Mouse (Mus musculus) heart, embryonic 13.5 days (tissue): ENCODE measurements at regions not wholly inside any gene's neighbourhood (a gene's known extent, or its start where the extent isn't known, plus 50 kb on each side); places are given as distances from the start of the nearest gene placed in this dataset.
A peak's percentile ranks its signal among the peaks of the same experiment; 100 is the strongest.

Experiments
- ATAC-seq: fragments of 200-750 bp; cut with Nextera tagmentation; 2 replicates; pipeline ENCODE4 v1.8.0; 2017; ENCODE audit warnings: moderate TSS enrichment; ENCODE audit not compliant: insufficient number of reproducible peaks, low FRiP score, low TSS enrichment; ENCODE audit errors: extremely low read depth
- H3K27ac ChIP-seq: fragments of 300-500 bp; sonication (generic); replicated peaks from 2 replicates; pipeline ENCODE4 v1.5.1; 2015; ENCODE audit warnings: moderate library complexity, mild to moderate bottlenecking, inconsistent platforms
- H3K27me3 ChIP-seq: fragments of 300-500 bp; sonication (generic); replicated peaks from 2 replicates; pipeline ENCODE4 v1.6.1; 2015; ENCODE audit warnings: mild to moderate bottlenecking, inconsistent platforms
- H3K36me3 ChIP-seq: fragments of 300-500 bp; sonication (generic); 2 replicates; pipeline ENCODE4 v1.6.1; 2015; ENCODE audit warnings: mild to moderate bottlenecking, inconsistent platforms
- H3K4me1 ChIP-seq: fragments of 300-500 bp; sonication (generic); 2 replicates; pipeline ENCODE4 v1.6.1; 2015; ENCODE audit warnings: inconsistent platforms
- H3K4me2 ChIP-seq: fragments of 300-500 bp; sonication (generic); 2 replicates; pipeline ENCODE4 v1.6.1; 2015; ENCODE audit warnings: inconsistent platforms, mild to moderate bottlenecking, moderate library complexity
- H3K4me3 ChIP-seq: fragments of 300-500 bp; sonication (generic); 2 replicates; pipeline ENCODE4 v1.5.1; 2015; ENCODE audit warnings: moderate library complexity, mild to moderate bottlenecking, inconsistent platforms
- H3K9ac ChIP-seq: fragments of 300-500 bp; sonication (generic); 2 replicates; pipeline ENCODE4 v1.6.1; 2015; ENCODE audit warnings: inconsistent platforms, mild to moderate bottlenecking, moderate library complexity
- H3K9me3 ChIP-seq: fragments of 300-500 bp; sonication (generic); 2 replicates; pipeline ENCODE4 v1.6.1; 2016; ENCODE audit warnings: inconsistent platforms
- WGBS: fragments of 180-500 bp; shearing (Covaris S2); methylation state at CpG from one replicate; pipeline ENCODE4 v1.1.7; 2015; ENCODE audit warnings: mixed read lengths; 5-methylcytosine and 5-hydroxymethylcytosine counted together

- ATAC-seq = no peak
- H3K4me1 ChIP-seq = no peaks in the 10 kb centered on the region
- no peak overlapping the region for H3K4me3 ChIP-seq
- H3K36me3 ChIP-seq = no peaks in the 10 kb centered on the region
- 86% methylated on average over 3 of the region's 3 CpGs for WGBS
- H3K27ac ChIP-seq = no peak overlapping the region
- H3K9ac ChIP-seq = no peak overlapping the region
- no peak overlapping the region for H3K4me2 ChIP-seq
- H3K27me3 ChIP-seq = no peaks in the 10 kb centered on the region
- H3K9me3 ChIP-seq = no peaks in the 10 kb centered on the region
Measured at GRCm38 (mm10) chr2:51448121-51448520, 179.2 kb upstream of the Tas2r134 start.

DNA sequence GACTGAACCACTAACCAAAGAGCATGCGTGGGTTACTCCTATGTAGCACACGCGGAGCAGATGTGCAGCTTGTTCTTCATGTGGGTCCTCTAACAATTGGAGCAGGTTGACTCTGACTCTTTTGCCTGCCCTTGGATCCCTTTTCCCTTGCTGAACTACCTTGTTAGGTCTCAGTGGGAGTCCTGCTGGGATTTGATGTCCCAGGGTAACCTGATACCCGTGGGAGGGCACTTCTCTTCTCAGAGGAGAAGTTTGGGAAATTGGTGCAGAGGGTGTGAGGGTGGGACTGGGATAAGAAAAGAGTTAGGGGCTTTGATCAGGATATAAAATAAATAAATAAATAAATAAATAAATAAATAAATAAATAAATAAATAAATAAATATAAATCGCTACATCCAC is 179.7 kb upstream of the Tas2r134 start:
- WGBS = 93% methylated on average over 5 of the region's 5 CpGs
- no peak for ATAC-seq

GRCm38 (mm10) chr2:51444386-51445080 is 182.8 kb upstream of the Tas2r134 start:
- 49% methylated on average over 9 of the region's 9 CpGs for WGBS

More for the DNA sequence above, 179.7 kb upstream of the Tas2r134 start:
- Histone ChIP-seq H3K9ac (no peak overlapping the region), H3K36me3 (no peaks in the 10 kb centered on the region), H3K27ac (no peak overlapping the region), H3K9me3 (no peaks in the 10 kb centered on the region), H3K27me3 (no peaks in the 10 kb centered on the region), H3K4me1 (no peaks in the 10 kb centered on the region), H3K4me3 (no peak overlapping the region), H3K4me2 (no peak overlapping the region)

GRCm38 (mm10) chr2:51443946-51444345 is 183.4 kb upstream of the Tas2r134 start:
- Histone ChIP-seq H3K4me1 (no peaks in the 10 kb centered on the region), H3K27ac (no peak overlapping the region), H3K27me3 (no peaks in the 10 kb centered on the region), H3K4me3 (no peak overlapping the region), H3K9ac (no peak overlapping the region), H3K4me2 (no peak overlapping the region), H3K9me3 (no peaks in the 10 kb centered on the region), H3K36me3 (no peaks in the 10 kb centered on the region)
- 59% methylated on average over 3 of the region's 3 CpGs for WGBS
- ATAC-seq = no peak

More at GRCm38 (mm10) chr2:51444386-51445080, 182.8 kb upstream of the Tas2r134 start:
- no peaks in the 10 kb centered on the region for H3K36me3 ChIP-seq
- no peaks in the 10 kb centered on the region for H3K27me3 ChIP-seq
- H3K4me3 ChIP-seq = no peak overlapping the region
- no peak for ATAC-seq
- H3K27ac ChIP-seq = no peak overlapping the region
- H3K4me2 ChIP-seq = no peak overlapping the region
- H3K9ac ChIP-seq = no peak overlapping the region
- H3K4me1 ChIP-seq = no peaks in the 10 kb centered on the region
- no peaks in the 10 kb centered on the region for H3K9me3 ChIP-seq

DNA sequence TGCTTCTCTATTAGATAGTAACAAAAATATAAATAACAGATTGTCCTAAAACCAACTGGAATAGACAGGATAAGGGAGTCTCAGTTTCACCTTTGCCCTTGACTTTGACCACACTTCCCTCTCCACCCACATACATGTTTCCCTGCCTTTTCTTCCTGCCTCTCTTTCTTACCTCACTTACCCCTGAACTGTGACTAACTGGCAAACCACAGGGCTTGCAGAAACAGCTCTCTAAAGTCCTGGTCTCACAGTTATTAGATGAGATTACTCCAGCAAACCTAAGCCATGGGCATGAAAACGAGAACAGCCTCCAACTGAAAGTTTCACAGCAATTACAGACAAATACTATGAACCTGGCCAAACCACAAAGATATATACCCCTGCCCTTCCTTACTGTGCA is 188.3 kb upstream of the Tas2r134 start:
- Histone ChIP-seq H3K4me1 (no peaks in the 10 kb centered on the region), H3K4me2 (no peak overlapping the region), H3K27ac (no peak overlapping the region), H3K4me3 (no peak overlapping the region), H3K36me3 (no peaks in the 10 kb centered on the region), H3K9ac (no peak overlapping the region), H3K27me3 (no peaks in the 10 kb centered on the region), H3K9me3 (peaks cover 6% of the 10 kb centered on the region; the same call in 1 of the 2 replicates)
- no peak for ATAC-seq
- 50% methylated on average over 1 of the region's 1 CpGs for WGBS

- WGBS = 47% methylated on average over 3 of the region's 3 CpGs
- H3K9ac ChIP-seq = no peak overlapping the region
- H3K4me2 ChIP-seq = no peak overlapping the region
- H3K36me3 ChIP-seq = no peaks in the 10 kb centered on the region
- peaks cover 6% of the 10 kb centered on the region; the same call in 1 of the 2 replicates for H3K9me3 ChIP-seq
- H3K27ac ChIP-seq = no peak overlapping the region
- peaks cover 4% of the 10 kb centered on the region; the same call in 1 of the 2 replicates for H3K4me1 ChIP-seq
- no peak overlapping the region for H3K4me3 ChIP-seq
- ATAC-seq = no peak
- no peaks in the 10 kb centered on the region for H3K27me3 ChIP-seq
Measured at GRCm38 (mm10) chr2:51436590-51436989, 190.7 kb upstream of the Tas2r134 start.

DNA sequence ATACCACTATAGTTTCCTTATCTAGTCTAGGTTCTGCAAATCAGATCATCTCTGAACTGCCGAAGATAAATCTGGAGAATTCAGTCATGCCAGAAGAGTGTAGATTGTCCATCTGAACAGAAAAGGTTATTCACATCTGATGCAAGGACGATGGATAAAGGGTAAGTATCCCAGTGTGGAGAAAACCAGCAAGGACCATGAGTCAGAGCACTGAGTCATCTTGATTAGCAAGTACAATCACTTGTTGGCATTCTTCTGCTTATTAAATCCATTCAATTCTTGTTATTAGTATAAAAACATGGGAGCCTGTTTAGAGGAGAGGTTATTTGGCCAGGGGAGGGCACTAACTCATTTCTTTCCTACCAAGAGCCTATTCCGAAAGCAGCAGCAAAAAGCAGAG is 195.7 kb upstream of the Tas2r134 start:
- no peak for ATAC-seq
- H3K9me3 ChIP-seq = peaks cover 13% of the 10 kb centered on the region
- H3K27ac ChIP-seq = no peak overlapping the region
- WGBS = 77% methylated on average over 3 of the region's 3 CpGs
- no peak overlapping the region for H3K4me2 ChIP-seq
- H3K9ac ChIP-seq = no peak overlapping the region
- no peak overlapping the region for H3K4me3 ChIP-seq
- peaks cover 4% of the 10 kb centered on the region; the same call in 1 of the 2 replicates for H3K4me1 ChIP-seq
- no peaks in the 10 kb centered on the region for H3K36me3 ChIP-seq
- no peaks in the 10 kb centered on the region for H3K27me3 ChIP-seq

GRCm38 (mm10) chr2:51429716-51430115 is 197.6 kb upstream of the Tas2r134 start:
- peaks cover 8% of the 10 kb centered on the region for H3K9me3 ChIP-seq
- H3K27ac ChIP-seq = peak overlapping the region; percentile 64
- peaks cover 4% of the 10 kb centered on the region; the same call in 1 of the 2 replicates for H3K4me1 ChIP-seq
- peak; percentile 61; the same call in 1 of the 2 replicates for ATAC-seq
- H3K4me3 ChIP-seq = no peak overlapping the region
- H3K9ac ChIP-seq = no peak overlapping the region
- no peak overlapping the region for H3K4me2 ChIP-seq
- H3K36me3 ChIP-seq = no peaks in the 10 kb centered on the region
- no peaks in the 10 kb centered on the region for H3K27me3 ChIP-seq
- WGBS = 15% methylated on average over 5 of the region's 5 CpGs

GRCm38 (mm10) chr2:51422442-51422841 is 204.9 kb upstream of the Tas2r134 start:
- Histone ChIP-seq H3K27ac (0 out of 2 replicates have a peak overlapping the region, but pooled peaks have one; percentile 0), H3K36me3 (no peaks in the 10 kb centered on the region), H3K4me2 (no peak overlapping the region), H3K4me1 (peaks cover 20% of the 10 kb centered on the region), H3K9ac (no peak overlapping the region), H3K4me3 (no peak overlapping the region), H3K27me3 (no peaks in the 10 kb centered on the region), H3K9me3 (no peaks in the 10 kb centered on the region)
- WGBS = 40% methylated on average over 6 of the region's 6 CpGs
- no peak for ATAC-seq

- Histone ChIP-seq H3K27ac (no peak overlapping the region), H3K36me3 (no peaks in the 10 kb centered on the region), H3K27me3 (no peaks in the 10 kb centered on the region), H3K4me2 (no peak overlapping the region), H3K9me3 (no peaks in the 10 kb centered on the region), H3K4me1 (peaks cover 18% of the 10 kb centered on the region), H3K9ac (no peak overlapping the region), H3K4me3 (no peak overlapping the region)
- ATAC-seq = no peak
- WGBS = 60% methylated on average over 10 of the region's 10 CpGs
Measured at GRCm38 (mm10) chr2:51417908-51418690, 209.2 kb upstream of the Tas2r134 start.

DNA sequence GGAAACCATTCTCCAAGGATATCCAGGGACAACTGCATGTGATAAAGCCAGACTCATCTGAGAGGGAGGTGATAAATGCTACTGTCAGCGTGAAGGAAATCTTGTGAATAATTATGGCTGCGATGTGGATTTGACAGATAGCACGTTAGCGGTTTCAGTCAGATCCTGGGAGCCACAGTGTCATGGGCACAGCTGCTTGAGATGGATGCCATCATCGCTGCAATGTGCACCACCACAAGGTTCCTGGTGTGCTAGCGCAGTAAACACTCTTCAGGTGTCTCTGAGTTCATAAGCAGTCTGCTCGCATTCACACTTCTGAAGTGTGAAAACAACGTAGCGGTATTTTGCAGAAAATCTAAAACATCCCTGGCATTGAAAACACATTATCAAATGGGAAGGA is 238.9 kb upstream of the Tas2r134 start:
- ATAC-seq = no peak
- no peak overlapping the region for H3K27ac ChIP-seq
- no peaks in the 10 kb centered on the region for H3K9me3 ChIP-seq
- WGBS = 85% methylated on average over 9 of the region's 9 CpGs
- no peaks in the 10 kb centered on the region for H3K36me3 ChIP-seq
- no peaks in the 10 kb centered on the region for H3K4me1 ChIP-seq
- no peak overlapping the region for H3K9ac ChIP-seq
- no peak overlapping the region for H3K4me2 ChIP-seq
- no peak overlapping the region for H3K4me3 ChIP-seq
- no peaks in the 10 kb centered on the region for H3K27me3 ChIP-seq
